Mouse (Mus musculus) spleen, postnatal 14 days (tissue): ENCODE results near the gene Phactr3.

ENCODE experiments used
- DNase-seq, 2 experiments: peaks; one replicate each; pipeline ENCODE4 v3.0.0; 2021 to 2022; ENCODE audit warnings: low spot score in 2 of 2

The Phactr3 gene

DNA sequence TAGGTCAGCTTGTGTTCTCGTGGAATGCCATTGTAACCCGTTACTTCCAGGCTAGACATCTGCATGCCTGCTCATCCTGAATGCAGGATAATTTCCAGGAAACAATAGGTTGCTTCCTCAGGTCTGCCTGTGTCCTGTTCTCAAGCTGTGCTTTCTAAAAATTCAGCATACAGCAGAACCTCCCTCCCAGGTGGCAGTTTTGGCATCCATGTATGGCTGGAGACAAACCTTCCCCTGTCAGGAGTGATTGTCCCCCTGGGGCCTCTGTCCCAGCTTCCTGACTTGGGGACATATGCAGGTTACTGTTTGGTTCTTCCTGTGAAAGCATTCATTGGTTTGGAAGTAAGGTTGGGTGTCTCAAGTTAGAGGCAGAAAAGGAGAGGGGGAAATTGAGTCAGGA lies 74.7 kb downstream of the Phactr3 start:
- DNase-seq: no peak

DNA sequence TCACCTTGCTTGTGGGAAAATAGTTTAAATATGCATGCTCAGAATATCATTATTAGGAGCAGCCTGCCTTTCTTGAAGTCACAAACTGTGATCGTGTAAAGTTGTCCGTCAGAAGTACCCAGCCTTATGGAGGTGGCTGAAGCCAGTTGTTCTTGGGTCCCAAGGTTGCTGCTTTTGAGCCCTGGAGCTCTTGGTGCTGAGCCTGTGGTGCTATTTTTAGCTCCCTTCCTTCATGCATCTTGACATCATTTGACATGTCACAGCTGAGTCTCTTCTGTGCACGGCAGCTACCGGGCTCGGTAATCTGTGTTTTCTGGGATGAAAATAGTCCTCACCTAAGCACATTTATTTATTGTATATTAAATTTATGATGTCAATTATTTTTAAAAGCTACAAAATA lies 76.1 kb downstream of the Phactr3 start:
- no peak for DNase-seq

DNA sequence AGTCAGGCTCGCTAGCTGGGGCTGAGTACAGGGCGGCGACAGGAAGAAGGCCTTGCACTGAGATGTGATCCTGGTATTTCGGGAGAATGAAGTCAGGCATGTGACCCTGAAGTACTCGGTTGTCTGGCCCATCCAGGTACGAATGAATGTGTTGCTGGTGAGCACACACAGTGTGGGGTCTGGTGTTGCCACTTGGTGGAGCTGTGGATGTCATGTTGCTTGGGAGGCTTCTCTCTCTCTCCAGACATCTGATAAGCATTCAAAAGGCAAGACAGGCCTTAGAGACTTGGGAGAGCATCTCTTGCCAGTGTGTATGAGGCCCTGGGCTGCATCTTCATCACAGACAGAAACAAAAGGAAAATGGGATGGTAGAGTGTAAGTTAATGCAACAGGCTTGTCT lies 77.3 kb downstream of the Phactr3 start:
- no peak for DNase-seq

DNA sequence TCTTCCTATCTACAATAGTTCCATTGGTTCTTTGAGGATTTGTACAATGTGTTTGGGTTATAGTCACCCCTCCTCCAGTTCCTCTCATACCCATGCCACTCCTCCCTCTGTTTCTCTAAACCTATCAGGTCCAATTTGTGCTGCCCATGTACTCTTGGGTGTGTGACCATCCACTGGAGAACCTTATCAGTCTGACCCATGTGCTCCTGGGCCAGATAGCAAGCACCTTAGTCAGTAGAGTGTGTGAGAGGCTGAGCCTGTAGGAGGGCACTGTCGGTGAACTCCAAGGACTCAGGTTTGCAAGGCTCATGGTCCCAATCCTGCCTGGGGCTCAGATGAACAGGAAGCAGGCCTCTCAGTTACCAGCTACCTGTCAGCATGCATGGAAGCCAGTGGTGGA lies 78.8 kb downstream of the Phactr3 start:
- no peak for DNase-seq

DNA sequence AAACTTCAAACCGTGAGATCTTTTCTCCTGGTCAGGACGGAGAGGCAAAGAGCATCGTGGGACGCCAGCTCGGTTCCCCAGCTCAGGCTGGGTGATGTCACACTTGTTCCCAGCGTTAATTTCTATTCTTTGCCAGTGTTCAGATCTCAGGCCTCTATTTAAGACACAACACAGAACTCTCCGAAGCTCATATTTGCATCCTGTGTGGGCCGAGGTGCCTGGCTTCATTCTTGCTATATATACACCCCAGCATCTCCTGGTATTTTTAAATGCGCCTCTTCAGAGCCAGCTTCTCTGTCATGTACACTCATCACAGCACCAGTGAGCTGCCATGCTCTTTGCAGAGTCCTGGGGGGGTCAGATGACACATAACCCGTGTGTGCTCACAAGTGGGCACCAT lies 85.7 kb downstream of the Phactr3 start:
- DNase-seq: no peak

DNA sequence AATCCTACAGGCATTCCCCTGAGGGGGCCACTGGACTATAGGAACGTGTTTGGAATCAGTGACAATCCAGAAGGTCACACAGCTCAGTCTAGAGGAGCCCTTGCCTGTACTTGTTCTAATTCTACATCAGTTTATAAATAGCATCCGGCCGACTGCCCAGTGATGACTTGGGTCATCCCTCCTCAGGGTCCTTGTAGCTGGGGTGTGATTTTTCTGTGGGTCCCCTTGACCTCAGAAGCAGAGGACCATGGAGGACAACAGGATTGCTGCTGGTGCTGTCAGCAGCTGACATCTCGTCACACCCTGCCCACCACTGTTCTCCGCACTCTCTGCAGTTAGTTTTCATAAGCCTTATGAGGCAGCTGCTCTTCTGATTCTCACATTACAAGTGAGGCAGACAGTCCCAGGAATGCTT lies 89.4 kb downstream of the Phactr3 start:
- DNase-seq: no peak

DNA sequence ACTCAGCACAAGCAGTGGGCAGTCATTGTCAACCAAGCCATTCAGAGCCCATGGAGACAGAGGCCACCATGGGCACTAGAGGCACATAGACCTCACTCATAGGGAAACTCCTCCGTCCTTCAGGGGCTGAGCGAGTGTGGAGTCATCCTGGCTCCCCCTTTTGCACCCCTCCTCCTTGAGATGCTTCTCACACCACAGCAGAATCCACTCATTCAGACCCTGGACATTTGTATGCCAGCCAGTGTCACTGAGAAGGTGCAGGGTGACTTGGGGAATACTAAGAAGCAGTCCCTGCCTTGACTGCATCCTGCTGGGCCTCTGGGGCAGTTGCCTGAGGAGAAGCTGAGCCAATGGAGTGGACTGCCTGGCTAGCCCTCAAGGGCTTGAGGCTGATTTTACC lies 95.1 kb downstream of the Phactr3 start:
- no peak for DNase-seq

DNA sequence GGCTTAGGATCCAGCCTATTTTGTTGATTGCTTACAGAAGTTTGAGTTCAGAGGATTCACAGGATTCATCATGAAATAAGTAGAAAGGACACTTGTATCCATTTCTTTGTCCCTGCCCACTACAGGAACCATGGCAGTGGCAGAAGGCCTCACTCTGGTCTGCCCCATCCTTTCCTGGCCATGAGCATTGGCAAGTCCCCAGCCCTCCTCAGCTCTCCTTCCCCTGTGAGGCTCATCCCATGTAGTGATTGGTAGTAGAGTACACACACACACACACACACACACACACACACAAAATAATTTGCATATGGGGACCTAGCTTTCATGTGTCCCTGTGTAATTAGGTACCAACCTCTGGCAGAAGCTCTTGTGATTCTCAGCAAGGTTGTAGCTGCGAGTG lies 95.8 kb downstream of the Phactr3 start:
- DNase-seq: no peak

DNA sequence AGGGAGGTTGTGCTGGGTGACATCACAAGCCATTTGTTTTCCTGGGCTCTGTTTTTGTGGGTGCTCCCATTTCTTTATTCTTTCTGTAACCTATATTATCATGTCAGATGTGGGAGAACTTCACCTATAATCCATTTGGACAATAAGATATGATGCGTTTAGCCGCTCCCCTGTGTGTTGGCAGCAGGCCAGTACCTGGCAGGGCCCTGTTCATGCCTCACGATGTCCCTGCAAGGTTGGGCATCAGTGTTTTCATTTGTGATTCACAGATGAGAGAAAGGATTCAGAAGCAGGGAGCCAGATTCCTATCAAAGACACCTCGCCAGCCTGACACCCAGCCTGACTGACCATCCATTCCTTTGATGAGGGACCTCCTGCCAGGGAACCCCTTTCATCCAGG lies 99.7 kb downstream of the Phactr3 start:
- DNase-seq: no peak

DNA sequence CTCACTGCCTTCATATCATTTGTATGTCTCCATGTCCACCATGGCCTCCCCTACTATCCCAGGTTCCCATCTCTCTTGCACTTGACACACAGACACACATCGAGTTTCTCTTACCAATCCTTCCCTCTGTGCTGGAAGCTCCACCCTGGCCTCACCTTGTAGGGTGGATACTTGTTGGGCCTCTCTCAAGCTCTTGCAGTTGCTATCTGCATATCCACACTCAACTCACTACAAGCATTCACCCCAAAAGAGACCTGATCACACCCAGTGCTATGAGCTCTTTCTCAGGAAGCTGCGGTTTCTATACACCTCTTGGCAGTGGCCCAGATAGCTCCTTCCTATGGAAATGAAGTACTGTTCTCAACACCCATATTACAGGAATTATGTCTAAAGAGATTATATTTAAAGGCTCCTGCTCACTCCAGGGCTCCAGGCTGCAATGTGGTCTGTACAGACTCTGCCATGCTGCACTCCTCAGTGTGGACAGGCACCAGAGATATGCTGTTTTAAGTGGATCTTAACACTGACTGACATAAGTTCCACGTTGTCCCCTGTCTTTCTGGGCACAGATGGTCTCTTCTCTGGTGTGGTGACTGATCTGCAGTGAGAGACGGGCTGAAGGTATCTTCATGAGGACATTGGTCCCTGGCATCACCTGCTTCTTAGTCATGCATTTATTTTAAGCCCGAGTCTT lies 100.8 kb downstream of the Phactr3 start:
- DNase-seq: no peak

DNA sequence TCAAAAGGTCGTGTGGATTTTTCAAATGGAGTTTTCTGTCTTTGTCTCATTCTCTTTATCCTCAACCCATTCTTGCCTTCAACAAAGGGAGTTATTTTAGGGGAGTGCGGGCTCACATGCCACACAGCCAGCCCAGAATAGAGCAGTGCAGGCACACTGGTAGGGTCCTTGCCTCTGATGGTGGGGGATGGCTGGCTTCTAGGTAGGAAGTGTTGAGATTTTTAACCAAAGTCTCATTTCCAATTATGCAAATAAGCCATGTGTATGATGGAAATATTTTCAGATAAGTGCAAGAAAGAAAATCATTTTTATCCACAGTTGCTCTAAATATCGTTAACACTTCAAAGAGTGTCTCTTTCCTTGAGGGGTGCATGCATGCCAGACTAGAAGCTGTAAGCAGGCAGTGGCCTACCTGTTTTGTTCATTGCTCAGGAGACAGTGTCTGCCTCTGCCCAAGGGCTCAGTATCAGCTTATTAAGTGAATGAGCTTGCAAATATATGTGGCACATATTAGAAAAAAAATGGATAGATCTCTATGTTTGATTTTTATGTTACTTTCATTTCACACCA lies 101.5 kb downstream of the Phactr3 start:
- no peak for DNase-seq

DNA sequence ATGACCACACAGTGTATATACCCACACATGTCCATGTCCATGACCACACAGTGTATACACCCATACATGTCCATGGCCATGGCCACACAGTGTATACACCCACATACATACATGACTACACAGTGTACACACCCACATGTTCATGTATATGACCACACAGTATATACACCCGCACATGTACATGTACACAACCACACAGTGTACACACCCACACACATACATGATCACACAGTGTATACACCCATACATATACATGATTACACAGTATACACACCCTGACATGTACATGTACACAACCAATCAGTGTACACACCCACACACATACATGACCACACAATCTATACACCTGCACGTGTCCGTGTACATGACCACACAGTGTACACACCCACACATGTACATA lies 102.2 kb downstream of the Phactr3 start:
- DNase-seq: no peak

DNA sequence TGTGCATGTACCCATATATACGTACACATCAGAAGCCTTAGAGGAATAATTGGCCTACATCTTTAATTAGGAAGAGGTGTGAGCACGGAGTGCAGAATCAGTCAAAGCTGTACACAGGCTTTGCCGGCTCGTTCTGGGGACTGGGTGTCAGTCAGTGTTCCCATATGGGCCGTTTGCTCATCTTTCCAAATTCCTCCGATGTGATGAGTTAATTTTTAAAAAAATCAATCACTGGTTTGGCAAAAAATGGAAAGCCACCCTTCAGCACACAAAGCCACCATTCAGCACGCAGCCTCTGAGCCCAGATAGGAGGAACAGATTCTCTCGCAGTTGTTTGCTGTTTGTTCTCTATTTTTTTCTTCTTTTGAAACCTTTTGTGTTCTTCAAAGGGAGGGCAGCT lies 110.5 kb downstream of the Phactr3 start:
- no peak for DNase-seq

DNA sequence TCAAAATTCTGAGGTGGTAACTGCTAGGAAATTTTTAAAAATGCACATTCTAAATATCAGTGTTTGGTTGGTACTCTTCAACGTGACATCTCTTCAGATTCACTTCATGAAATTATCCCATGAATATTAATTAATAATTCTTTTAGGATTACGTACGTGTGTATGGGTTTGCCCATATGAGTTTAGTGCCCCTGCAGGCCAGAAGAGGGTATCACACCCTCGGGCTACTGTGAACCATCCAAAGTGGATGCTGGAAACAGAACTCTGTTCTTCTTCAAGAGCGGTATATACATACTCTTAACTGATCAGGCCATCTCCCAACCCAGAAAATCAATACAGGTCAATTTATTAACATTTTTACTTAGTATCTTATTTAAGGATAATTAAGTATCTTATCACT lies 114.7 kb downstream of the Phactr3 start:
- no peak for DNase-seq

DNA sequence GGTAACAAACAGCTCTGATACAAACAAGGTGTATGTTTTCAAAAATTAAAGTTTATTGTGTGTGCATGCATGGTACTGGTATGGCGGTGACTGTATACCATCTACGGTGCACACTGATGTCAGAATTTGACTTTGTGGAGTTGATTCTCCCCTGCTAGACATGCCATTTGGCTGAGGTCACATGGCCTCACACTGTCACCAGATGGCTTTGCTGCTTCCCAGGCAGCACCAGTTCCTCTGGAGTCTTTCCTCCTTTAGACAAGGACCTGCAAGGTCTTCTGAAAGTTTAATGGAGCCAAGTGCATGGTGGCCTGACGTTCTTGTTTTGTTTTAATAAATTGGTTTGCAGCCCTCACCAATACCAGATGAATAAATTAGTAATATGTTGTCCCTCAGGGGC lies 118.3 kb downstream of the Phactr3 start:
- no peak for DNase-seq

DNA sequence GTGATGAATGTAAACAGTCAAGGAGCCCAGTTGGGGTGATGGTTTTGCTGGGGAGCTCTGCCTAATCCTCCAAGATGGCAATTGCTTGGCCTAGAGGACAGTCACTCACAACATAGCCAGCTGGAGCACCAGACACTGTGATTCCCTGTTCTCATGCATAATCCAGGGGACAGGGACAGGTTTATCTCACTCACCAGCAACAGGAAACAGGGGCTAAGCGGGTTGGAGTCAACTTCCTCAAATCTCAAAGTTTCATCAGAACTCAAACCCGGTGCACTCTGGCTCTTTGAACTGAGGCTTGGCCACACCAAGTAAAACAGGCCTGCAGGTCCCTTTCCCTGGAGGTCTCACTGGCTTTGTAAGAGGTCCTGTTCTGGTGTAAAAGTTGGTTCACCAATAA lies 119.7 kb downstream of the Phactr3 start:
- no peak for DNase-seq

DNA sequence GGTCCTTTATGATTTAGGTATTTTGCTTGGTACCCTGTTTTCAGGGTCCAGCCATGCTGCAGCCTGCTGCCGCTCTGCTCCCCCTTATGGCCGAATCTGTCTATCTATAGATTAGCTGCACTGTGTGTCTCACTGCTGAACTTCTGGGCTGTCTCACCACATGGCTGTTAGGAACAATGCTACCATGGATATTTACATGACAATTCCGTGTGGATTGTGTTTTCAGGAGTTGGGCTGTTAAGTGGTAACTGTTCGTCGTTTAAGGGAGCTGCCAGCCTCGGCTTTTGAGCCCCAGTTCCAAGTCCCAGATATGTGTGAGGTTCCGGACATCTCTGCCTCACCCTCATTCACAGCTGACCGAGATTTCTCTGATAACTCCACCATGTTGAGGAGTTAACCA lies 122.1 kb downstream of the Phactr3 start:
- no peak for DNase-seq

DNA sequence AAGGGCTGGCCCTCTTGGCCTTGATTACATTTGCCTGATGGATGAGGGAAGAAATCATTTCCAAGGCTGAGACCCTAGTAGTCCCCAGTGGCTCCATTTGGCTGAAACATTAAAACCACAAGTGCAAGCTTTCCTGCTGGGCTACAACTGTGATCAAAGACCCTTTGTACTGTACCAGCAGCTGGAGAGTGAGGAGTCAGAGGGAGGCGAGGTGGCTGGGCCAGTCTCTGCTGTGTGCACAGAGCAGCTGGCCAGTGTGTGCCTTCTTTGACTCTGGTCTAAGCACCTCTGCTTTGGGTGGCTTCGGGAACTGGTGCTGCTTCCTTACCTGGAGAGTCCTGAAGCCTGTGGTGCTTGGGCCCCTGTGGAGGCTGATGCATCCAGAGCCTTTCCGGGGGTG lies 122.6 kb downstream of the Phactr3 start:
- DNase-seq: no peak

DNA sequence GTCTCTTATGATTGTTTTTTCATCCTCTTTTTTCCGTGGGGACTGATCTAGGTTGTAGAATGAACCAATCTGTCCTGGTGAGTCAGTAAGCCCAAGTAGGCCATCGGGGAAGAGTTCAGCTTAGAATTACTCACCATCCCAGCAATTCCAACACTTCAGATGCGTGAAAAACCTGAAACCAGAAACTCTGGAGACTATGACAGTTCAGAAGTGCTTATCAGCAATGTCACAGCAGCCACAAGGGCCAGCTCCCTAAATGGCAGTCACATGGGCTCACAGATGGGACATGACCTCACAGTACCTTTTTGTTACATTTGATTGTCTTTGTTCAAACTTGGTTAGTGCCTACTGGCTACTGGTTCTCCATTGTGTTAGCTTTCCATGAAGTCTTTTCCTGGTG lies 124.2 kb downstream of the Phactr3 start:
- DNase-seq: no peak

DNA sequence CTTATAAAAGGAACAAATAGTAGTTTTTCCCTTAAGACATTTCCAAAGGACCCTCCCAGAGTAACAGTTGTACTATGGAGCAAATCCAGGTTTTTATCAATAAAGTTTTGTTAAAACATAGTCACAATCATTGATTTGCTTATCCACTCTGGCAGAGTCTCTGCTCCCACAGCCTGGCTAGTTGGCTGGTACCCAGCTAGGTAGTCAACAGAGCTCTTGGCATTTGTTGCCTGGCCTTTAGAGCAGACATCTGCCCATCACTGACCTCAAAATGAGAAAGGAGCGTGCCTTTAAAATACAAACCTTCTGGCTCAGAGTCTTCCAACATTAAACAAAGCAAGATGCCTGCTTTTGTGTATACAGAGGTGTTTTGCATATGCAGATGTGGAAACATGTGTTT lies 126.1 kb downstream of the Phactr3 start:
- DNase-seq: no peak

DNA sequence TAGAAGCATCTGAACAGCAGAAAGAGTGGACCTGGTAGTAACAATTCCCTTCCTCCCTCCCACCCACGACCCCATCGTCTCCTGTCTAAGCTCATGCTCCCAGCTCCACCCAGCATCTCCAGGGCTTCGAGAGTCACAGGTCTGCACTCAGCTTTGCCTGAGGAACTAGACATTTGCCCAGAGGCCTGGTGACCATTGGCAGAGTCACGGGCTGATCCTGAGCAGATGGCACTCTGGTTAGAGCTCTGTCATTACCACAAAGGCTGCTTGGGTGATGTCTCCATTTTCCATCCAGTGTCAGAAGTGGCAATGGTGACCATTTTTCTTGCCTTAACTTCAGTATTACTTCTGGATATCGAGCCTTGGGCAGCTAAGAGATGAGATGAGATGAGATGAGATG lies 127.1 kb downstream of the Phactr3 start:
- DNase-seq: no peak

DNA sequence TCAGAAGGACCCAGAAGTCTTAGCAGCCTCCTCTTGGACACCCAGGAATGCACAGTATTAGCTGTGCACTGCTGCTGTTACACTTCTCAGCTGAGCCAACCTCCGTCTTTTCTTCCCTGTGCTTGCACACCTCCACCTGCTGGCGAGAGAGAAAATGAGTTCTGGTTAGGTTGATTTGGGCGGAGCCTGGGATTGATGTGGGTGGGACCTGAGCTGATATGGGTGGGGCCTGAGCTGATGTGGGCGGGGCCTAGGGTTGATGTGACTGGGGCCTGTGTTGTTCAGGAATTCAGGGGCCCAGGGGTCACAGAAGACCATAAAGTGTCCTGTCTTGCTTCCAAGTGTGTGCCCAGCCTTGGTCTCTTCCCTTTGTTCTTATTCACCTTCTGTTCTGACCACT lies 128.0 kb downstream of the Phactr3 start:
- no peak for DNase-seq

DNA sequence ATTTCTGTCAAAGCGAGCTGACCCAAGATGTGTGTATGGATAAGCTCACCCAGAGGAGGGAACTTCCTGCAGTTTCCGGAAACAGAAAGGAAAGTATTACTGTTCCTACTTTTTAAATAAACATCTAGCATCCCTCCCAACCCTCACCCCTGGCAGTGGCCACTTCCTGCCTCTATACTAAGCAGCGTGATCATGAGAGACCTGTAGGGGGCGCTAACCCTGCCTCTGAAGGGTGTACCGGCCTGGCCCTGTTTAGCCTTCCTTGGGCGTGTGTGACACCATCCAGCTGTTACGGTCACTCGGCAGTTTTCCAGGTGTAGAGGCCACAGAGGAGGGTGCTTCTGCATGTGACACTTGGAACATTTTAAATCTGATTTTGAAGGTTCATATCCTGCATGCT lies 128.5 kb downstream of the Phactr3 start:
- DNase-seq: no peak
